Mouse (Mus musculus) subcutaneous adipose tissue, adult 2 months (tissue): ENCODE data around the gene Mrpl21. TPM values are rescaled to one million over a fixed set of nuclear protein-coding genes. Genes with fewer than 3 reads are reported as not detected.

Source experiments
- polyA plus RNA-seq: library from polyadenylated mRNA; depleted of rRNA; stranded (reverse); fragments of >200 nt; gene quantifications from 2 replicates; pipeline ENCODE4 v1.2.3, GENCODE M21; 2012; ENCODE audit warnings: low replicate concordance; rRNA removed

Gene Mrpl21
- polyA plus RNA-seq, result 40.8 and 51.5 TPM in 2 replicates

GRCm38 (mm10) chr19:3282572-3283467 is at the start of gene Mrpl21, which contains the start of gene Ighmbp2:
Gene Mrpl21, plus strand, starts transcription at chr19:3282901.
Gene Ighmbp2, minus strand, starts transcription at chr19:3283017.

GRCm38 (mm10) chr19:3322261-3322969 is 39.7 kb downstream of the Mrpl21 start, which contains the start of gene Cpt1a:
Gene Cpt1a, plus strand, starts transcription at chr19:3322334.

Other genes with a start within 250 kb of the Mrpl21 start
- gene Ighmbp2, start 116 bp downstream of the Mrpl21 start, polyA plus RNA-seq, result 6.1 and 9.9 TPM in 2 replicates
- gene Cpt1a, start 39.4 kb downstream of the Mrpl21 start, polyA plus RNA-seq, result 61.0 and 88.3 TPM in 2 replicates
- gene Tesmin, start 106.0 kb downstream of the Mrpl21 start, polyA plus RNA-seq, result 0.22 and 0.39 TPM in 2 replicates
- gene Gal, start 131.6 kb downstream of the Mrpl21 start, polyA plus RNA-seq, result 0.20 and 0.40 TPM in 2 replicates